Mouse (Mus musculus) NIH3T3 (cell line): Measurements from ENCODE around the gene Slc38a2.

Source experiments
- DNase-seq: peaks from one replicate; pipeline ENCODE4 v3.0.0-alpha.2; 2012; ENCODE audit warnings: low read depth

Slc38a2 gene

DNA sequence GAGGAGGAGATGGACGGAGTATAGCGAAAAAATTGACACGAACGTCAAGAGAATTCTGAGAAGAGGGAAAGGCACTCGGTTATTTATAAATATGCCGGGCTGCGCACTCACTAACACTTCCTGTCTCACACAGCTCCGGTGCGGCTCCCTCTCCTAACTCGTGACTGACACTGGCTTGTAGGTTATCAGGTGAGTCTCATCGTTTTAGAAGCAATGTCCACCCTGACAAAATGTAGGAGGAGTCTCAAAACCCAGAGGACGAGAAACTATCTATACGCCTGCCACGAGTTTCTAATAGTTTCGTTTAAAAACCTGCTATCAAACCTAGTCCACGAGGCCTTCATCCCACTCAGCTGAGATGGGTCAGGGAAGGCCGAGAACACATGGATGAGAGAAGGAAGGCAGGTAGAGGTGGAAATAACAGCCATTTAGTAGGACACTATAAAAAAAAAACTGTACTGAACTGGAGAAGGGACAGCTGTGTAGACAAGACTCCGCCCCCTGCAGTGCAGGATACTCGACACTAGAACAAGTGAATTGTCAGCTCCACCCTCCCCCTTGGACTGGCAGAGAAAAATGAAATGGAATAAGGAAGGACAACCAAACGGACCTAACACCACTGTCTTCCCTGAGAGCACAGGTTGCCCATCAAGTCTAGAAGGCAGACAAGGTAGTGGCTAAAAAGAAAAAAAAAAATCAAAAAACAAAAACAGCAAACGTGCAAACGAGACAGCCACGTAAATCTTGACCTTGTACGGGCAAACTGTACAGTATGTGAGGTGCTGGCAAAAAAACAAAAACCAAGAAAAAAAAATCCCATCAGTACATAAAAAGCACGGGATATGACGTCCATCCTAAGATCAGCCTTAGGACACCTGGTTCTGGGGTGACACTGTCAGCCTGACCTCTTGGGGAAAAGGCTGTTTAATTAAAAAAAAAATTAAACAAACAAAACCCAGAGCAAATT, 3.8 kb downstream of the Slc38a2 start:
- DNase-seq = peak; percentile 73

DNA sequence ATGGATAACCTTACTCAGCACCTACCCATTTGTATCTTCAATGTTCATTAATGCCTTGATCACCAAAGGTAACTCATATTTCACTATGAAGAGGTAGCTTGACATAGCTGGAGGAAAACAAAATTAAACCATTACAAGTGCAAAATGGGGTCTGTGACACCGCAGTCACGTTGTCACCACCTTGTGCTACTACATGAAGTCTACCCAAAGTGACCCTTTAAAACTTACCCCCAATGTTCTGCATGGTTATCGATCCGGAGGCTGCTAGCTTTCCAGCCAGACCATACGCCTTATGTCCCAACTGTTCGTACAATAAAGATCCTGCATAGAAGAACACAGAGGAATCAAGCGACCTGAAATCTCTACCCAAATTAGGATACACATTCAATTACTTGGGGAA, 4.5 kb downstream of the Slc38a2 start:
- no peak for DNase-seq

GRCm38 (mm10) chr15:96693688-96694087, 5.8 kb downstream of the Slc38a2 start:
- DNase-seq = peak; percentile 63

GRCm38 (mm10) chr15:96692401-96692800, 7.1 kb downstream of the Slc38a2 start:
- no peak for DNase-seq

DNA sequence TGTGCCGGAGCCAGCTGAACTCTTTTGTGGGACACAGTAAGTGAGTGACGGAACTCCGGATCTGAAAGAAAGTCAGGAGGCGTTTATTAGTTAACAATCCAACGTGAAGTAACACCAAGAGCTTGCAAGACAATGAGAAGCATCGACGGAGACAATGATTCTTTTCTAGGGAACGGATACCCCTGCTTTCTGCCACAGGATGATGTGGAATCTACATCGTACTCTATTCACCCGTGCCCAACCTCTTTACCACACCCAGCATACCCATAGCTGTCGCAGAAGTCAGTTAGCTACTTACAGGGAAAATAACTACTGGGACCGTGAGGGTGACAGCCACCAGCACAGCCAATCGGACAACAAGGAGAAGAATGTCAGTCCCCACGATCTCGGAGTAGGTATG, 8.1 kb downstream of the Slc38a2 start:
- DNase-seq = peak; percentile 32

DNA sequence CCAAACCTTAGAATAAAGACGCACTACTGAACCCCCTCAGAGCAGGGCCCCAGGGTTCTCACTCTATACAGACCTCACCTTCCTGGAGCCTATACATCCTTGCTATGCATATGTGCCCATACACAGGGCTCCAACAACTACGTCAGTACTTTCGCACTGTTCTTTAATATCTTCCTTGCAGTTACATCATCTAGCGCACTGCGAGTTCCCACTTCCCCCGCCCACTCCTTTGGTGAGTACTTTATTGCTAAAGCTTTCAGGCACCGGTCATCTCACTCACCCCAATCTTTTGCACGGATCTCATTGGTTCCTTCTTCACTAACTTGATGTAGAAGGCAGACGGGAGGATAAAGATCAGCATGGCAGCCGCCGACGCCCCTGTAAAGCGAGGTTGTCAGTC, 8.7 kb downstream of the Slc38a2 start:
- peak; percentile 36 for DNase-seq

DNA sequence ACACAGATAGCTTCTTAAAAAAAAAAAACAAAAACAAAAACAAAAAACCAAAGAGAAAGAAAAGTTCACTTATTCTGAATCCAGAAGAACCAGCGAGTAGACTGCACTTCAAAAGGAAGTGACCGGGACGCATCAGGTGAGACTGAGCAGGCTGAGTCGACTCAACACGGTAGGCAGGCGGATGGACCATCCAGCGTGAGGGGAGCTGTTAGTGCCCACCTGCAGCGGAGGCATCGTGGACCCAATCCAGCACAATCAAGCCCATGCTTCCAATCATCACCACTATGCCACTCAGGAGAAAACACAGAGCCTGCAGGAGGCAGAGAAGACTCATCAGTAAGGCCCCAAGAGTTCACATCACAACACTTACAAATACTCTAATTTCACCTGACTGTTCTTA, 9.6 kb downstream of the Slc38a2 start:
- peak; percentile 45 for DNase-seq

DNA sequence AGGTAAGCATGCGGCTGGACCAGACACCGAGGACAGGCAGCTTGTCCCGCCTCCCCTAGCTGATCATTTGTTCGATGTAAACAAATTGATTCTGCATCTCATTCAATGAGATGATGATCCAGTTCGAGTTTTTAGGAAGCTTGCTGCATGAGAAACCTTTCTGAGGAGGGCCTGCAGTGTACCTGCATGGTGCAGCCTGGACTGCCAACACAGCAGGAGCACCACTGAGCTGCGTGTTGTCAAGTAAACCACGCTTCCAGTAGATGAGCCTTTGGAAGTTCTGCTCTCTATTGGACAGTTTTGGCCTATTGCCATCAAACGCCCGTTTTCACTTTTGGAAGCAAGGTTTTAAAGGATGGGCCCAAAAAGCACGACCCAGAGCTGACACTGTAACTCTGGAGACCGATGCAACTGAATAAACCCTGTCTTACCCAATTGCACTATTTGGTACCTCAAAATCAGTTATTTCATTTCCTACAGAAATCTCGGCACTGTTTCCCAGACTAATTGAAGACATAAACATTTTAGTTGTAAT, 10.7 kb downstream of the Slc38a2 start:
- peak; percentile 59 for DNase-seq

- DNase-seq = peak; percentile 47
Measured at GRCm38 (mm10) chr15:96688036-96688435, 11.5 kb downstream of the Slc38a2 start.

DNA sequence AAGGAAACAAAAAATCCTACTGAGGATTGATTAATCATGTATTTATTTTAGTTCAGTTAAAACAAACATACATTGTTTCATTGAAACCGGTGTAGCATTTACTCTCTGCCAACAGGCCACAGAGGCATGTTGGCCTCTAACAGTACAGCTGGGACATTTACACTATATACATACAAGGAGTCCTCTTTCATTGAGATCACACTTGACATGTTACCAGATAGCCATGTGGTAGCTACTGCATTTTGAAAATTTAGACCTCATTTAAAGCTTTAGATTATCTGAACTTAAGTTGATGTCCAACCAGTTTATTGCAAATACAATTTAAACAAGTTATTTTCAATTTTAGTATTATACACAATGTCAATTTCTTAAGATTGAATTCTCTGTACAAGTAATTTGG, 12.2 kb downstream of the Slc38a2 start:
- peak; percentile 52 for DNase-seq

- DNase-seq = peak; percentile 79
Measured at GRCm38 (mm10) chr15:96686201-96687159, 13.1 kb downstream of the Slc38a2 start.

- DNase-seq = no peak
Measured at GRCm38 (mm10) chr15:96685273-96685672, 14.3 kb downstream of the Slc38a2 start.

- DNase-seq = peak; percentile 59
Measured at GRCm38 (mm10) chr15:96684132-96684830, 15.2 kb downstream of the Slc38a2 start.

DNA sequence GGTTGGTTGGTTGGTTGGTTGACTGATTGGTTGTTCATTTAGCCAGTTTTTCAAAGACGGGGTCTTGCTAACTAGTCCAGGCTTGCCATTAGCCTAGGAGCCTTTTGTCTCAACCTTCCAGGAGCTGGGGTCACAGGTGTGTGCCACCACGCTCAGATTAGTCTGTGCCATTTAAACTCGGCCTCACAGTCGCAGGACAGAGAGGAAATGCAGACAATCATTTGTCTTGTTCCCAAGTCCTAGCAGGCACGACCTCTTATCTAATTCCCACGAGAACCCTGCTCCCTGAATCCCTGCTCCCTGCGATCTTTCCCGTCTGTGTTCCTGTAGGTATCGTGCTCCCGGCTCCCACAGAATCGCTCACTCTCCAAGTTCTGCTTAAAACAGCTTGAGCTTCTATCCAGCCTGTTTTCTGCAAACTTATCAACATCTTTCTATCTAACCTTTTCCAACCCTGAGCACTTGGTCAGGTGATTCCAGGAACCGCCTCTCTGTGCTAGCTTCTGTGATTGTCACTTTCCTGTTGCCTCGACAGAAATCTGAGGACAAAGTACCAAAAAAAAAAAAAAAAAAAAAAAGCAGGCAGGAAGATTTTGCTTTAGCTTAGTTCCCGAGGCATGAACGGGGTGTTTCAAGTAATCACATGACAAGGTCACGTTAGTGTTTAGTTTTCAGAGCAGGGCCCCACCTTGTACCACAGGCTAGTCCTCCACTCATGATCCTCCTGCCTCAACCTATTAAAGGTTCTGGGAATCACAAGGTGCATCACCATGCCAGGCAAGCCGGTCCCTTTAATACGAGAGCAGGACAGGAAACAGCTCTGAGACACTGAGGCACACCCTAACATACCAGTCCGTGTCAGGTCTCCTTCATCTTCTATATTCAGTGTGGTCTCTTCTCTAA, 20.4 kb downstream of the Slc38a2 start:
- DNase-seq = no peak

DNA sequence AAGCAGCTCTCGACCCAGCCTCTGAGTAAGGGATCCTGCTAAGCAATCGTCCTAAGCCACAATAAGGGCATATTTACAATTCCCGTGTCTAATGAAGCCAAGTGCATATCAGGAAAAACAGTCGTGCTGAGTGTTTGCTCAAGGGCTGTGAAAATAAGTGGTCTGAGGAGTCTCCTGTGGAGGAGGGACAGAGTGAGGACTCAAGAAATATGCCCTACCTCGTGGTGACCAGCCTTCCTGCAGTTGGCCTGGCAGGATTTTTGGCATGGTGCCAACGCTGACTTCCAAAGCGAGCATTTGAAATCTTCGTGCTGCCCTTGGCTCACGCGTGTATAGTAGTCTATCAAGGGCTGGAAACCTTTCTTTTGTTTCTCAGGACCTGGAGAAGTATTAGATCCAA, 23.0 kb downstream of the Slc38a2 start:
- peak; percentile 36 for DNase-seq

- no peak for DNase-seq
Measured at GRCm38 (mm10) chr15:96675744-96676143, 23.8 kb downstream of the Slc38a2 start.

GRCm38 (mm10) chr15:96675055-96675454, 24.5 kb downstream of the Slc38a2 start:
- no peak for DNase-seq

GRCm38 (mm10) chr15:96674089-96674488, 25.4 kb downstream of the Slc38a2 start:
- no peak for DNase-seq

- no peak for DNase-seq
Measured at GRCm38 (mm10) chr15:96669721-96670120, 29.8 kb downstream of the Slc38a2 start.

- peak; percentile 84 for DNase-seq
Measured at GRCm38 (mm10) chr15:96666663-96667062, 32.9 kb downstream of the Slc38a2 start.

DNA sequence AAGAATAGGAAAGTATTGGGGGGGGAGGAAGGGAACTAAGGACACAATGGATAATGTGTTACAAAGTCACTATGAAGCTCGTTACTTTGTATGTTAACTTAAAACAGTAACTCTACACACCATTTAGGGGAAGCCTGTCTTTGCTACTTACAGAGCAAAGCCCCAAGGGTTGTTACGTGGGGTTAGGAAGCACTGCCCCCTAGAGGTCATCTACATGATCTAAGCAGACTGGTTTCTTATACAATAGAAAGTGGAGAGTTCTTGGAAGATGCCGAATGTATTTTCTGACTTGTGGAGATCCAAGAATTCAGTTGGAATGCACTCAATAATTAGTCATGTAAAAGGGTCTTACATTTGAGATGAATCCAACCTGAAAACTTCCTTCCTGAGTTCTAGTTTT, 33.6 kb downstream of the Slc38a2 start:
- DNase-seq = peak; percentile 93
